Mouse (Mus musculus) forebrain, embryonic 15.5 days (tissue): ENCODE data around the gene Pecam1. TPM values are rescaled to one million over a fixed set of nuclear protein-coding genes. Genes with fewer than 3 reads are reported as not detected.
"Not testable (repeated sequence)": the region's sequence is repeated elsewhere in the genome, so short reads cannot be mapped to it uniquely, and the experiment has no call there.

Experiments
- ATAC-seq: fragments of 200-750 bp; cut with Nextera tagmentation; replicated peaks from 2 replicates; pipeline ENCODE4 v1.8.0; 2017; ENCODE audit warnings: mild to moderate bottlenecking, moderate TSS enrichment, moderate library complexity
- H3K27ac ChIP-seq: fragments of 300-500 bp; sonication (generic); replicated peaks from 2 replicates; pipeline ENCODE4 v1.5.1; 2015; ENCODE audit warnings: mild to moderate bottlenecking, inconsistent platforms
- H3K27me3 ChIP-seq: fragments of 300-500 bp; sonication (generic); 2 replicates; pipeline ENCODE4 v1.6.1; 2015; ENCODE audit warnings: inconsistent platforms
- H3K36me3 ChIP-seq: fragments of 300-500 bp; sonication (generic); 2 replicates; pipeline ENCODE4 v1.6.1; 2015; ENCODE audit warnings: mild to moderate bottlenecking, inconsistent platforms
- H3K4me1 ChIP-seq: fragments of 300-500 bp; sonication (generic); 2 replicates; pipeline ENCODE4 v1.6.1; 2015; ENCODE audit warnings: inconsistent platforms
- H3K4me2 ChIP-seq: fragments of 300-500 bp; sonication (generic); replicated peaks from 2 replicates; pipeline ENCODE4 v1.6.1; 2015; ENCODE audit warnings: mild to moderate bottlenecking, inconsistent platforms
- H3K4me3 ChIP-seq: fragments of 300-500 bp; sonication (generic); 2 replicates; pipeline ENCODE4 v1.5.1; 2015; ENCODE audit warnings: mild to moderate bottlenecking, inconsistent platforms
- H3K9ac ChIP-seq: fragments of 300-500 bp; sonication (generic); replicated peaks from 2 replicates; pipeline ENCODE4 v1.6.1; 2015; ENCODE audit warnings: mild to moderate bottlenecking, inconsistent platforms
- H3K9me3 ChIP-seq: fragments of 300-500 bp; sonication (generic); 2 replicates; pipeline ENCODE4 v1.6.1; 2016; ENCODE audit warnings: inconsistent platforms
- WGBS: fragments of 180-500 bp; shearing (Covaris S2); methylation state at CpG from one replicate; pipeline ENCODE4 v1.1.7; 2015; ENCODE audit warnings: mixed read lengths; 5-methylcytosine and 5-hydroxymethylcytosine counted together
- polyA plus RNA-seq: library from polyadenylated mRNA; unstranded; fragments of >200 nt; fragmentation: Nextera tagmentation; extraction: Ambion mirVana; gene quantifications from 2 replicates; pipeline ENCODE4 v1.2.1, GENCODE M21; 2015

Gene Pecam1
- polyA plus RNA-seq, 1 experiment from 2014 or later, result 12.1 TPM

GRCm38 (mm10) chr11:106741826-106742225, 8.6 kb downstream of the Pecam1 start:
- no peak overlapping the region for H3K9ac ChIP-seq
- no peak overlapping the region for H3K27ac ChIP-seq
- H3K36me3 ChIP-seq, result no peaks in the 10 kb centered on the region
- H3K4me1 ChIP-seq, result peaks cover 14% of the 10 kb centered on the region
- H3K4me3 ChIP-seq, result no peak overlapping the region
- ATAC-seq, result no peak
- H3K27me3 ChIP-seq, result no peaks in the 10 kb centered on the region
- H3K9me3 ChIP-seq, result no peaks in the 10 kb centered on the region
- no peak overlapping the region for H3K4me2 ChIP-seq
- WGBS, result 91% methylated on average over 3 of the region's 3 CpGs

GRCm38 (mm10) chr11:106741232-106741631, 9.2 kb downstream of the Pecam1 start:
- no peak overlapping the region for H3K27ac ChIP-seq
- ATAC-seq, result no peak
- H3K4me2 ChIP-seq, result no peak overlapping the region
- no peaks in the 10 kb centered on the region for H3K36me3 ChIP-seq
- no peak overlapping the region for H3K4me3 ChIP-seq
- H3K9me3 ChIP-seq, result no peaks in the 10 kb centered on the region
- peaks cover 18% of the 10 kb centered on the region for H3K4me1 ChIP-seq
- WGBS, result 24% methylated on average over 6 of the region's 6 CpGs
- H3K27me3 ChIP-seq, result no peaks in the 10 kb centered on the region
- no peak overlapping the region for H3K9ac ChIP-seq

- H3K9ac ChIP-seq, H3K27me3 ChIP-seq, H3K9me3 ChIP-seq, H3K27ac ChIP-seq, ATAC-seq, H3K4me3 ChIP-seq, H3K4me2 ChIP-seq, H3K36me3 ChIP-seq: not testable (repeated sequence)
- 89% methylated on average over 8 of the region's 8 CpGs for WGBS
- peaks cover 18% of the 10 kb centered on the region for H3K4me1 ChIP-seq
Measured at GRCm38 (mm10) chr11:106740724-106741123, 9.7 kb downstream of the Pecam1 start.

- ATAC-seq, result no peak
- WGBS, result 91% methylated on average over 2 of the region's 2 CpGs
- Histone ChIP-seq H3K9me3 (no peaks in the 10 kb centered on the region), H3K27me3 (no peaks in the 10 kb centered on the region), H3K27ac (no peak overlapping the region), H3K9ac (no peak overlapping the region), H3K4me3 (no peak overlapping the region), H3K36me3 (no peaks in the 10 kb centered on the region), H3K4me1 (peaks cover 18% of the 10 kb centered on the region), H3K4me2 (no peak overlapping the region)
Measured at GRCm38 (mm10) chr11:106739116-106739515, 11.3 kb downstream of the Pecam1 start.

GRCm38 (mm10) chr11:106737178-106737621, 13.2 kb downstream of the Pecam1 start:
- Histone ChIP-seq H3K9me3 (no peaks in the 10 kb centered on the region), H3K4me1 (peaks cover 18% of the 10 kb centered on the region), H3K27me3 (no peaks in the 10 kb centered on the region), H3K9ac (peak overlapping the region; percentile 29), H3K27ac (peak overlapping the region; percentile 82), H3K4me3 (no peak overlapping the region), H3K36me3 (no peaks in the 10 kb centered on the region), H3K4me2 (peak overlapping the region; percentile 25; the same call in 1 of the 2 replicates)
- WGBS, result 6% methylated on average over 12 of the region's 12 CpGs
- peak; percentile 70 for ATAC-seq

GRCm38 (mm10) chr11:106736614-106737013, 13.8 kb downstream of the Pecam1 start:
- no peak for ATAC-seq
- Histone ChIP-seq H3K9me3 (no peaks in the 10 kb centered on the region), H3K4me3 (no peak overlapping the region), H3K9ac (no peak overlapping the region), H3K4me1 (peaks cover 18% of the 10 kb centered on the region), H3K27ac (peak overlapping the region; percentile 82), H3K36me3 (no peaks in the 10 kb centered on the region), H3K27me3 (no peaks in the 10 kb centered on the region), H3K4me2 (no peak overlapping the region)
- WGBS, result 41% methylated on average over 3 of the region's 3 CpGs

- Histone ChIP-seq H3K27me3 (no peaks in the 10 kb centered on the region), H3K9me3 (no peaks in the 10 kb centered on the region), H3K27ac (no peak overlapping the region), H3K36me3 (no peaks in the 10 kb centered on the region), H3K4me1 (no peaks in the 10 kb centered on the region), H3K4me3 (no peak overlapping the region), H3K4me2 (no peak overlapping the region), H3K9ac (no peak overlapping the region)
- no peak for ATAC-seq
- 87% methylated on average over 4 of the region's 4 CpGs for WGBS
Measured at GRCm38 (mm10) chr11:106730714-106731113, 19.7 kb downstream of the Pecam1 start.

- Histone ChIP-seq H3K4me2 (no peak overlapping the region), H3K9me3 (no peaks in the 10 kb centered on the region), H3K4me3 (no peak overlapping the region), H3K9ac (no peak overlapping the region), H3K36me3 (no peaks in the 10 kb centered on the region), H3K4me1 (no peaks in the 10 kb centered on the region), H3K27ac (no peak overlapping the region), H3K27me3 (no peaks in the 10 kb centered on the region)
- WGBS, result 97% methylated on average over 1 of the region's 1 CpGs
- ATAC-seq, result no peak
Measured at GRCm38 (mm10) chr11:106729656-106730055, 20.8 kb downstream of the Pecam1 start.

GRCm38 (mm10) chr11:106728402-106729366, 21.7 kb downstream of the Pecam1 start:
- no peaks in the 10 kb centered on the region for H3K36me3 ChIP-seq
- H3K9me3 ChIP-seq, result no peaks in the 10 kb centered on the region
- H3K4me3 ChIP-seq, result no peak overlapping the region
- WGBS, result 83% methylated on average over 10 of the region's 10 CpGs
- no peaks in the 10 kb centered on the region for H3K27me3 ChIP-seq
- no peak overlapping the region for H3K4me2 ChIP-seq
- ATAC-seq, result no peak
- H3K9ac ChIP-seq, result no peak overlapping the region
- H3K4me1 ChIP-seq, result no peaks in the 10 kb centered on the region
- no peak overlapping the region for H3K27ac ChIP-seq

- no peaks in the 10 kb centered on the region for H3K4me1 ChIP-seq
- no peaks in the 10 kb centered on the region for H3K36me3 ChIP-seq
- no peak overlapping the region for H3K4me3 ChIP-seq
- H3K4me2 ChIP-seq, result no peak overlapping the region
- no peak for ATAC-seq
- WGBS, result 28% methylated on average over 5 of the region's 5 CpGs
- no peaks in the 10 kb centered on the region for H3K9me3 ChIP-seq
- H3K27me3 ChIP-seq, result no peaks in the 10 kb centered on the region
- no peak overlapping the region for H3K9ac ChIP-seq
- H3K27ac ChIP-seq, result no peak overlapping the region
Measured at GRCm38 (mm10) chr11:106727967-106728366, 22.5 kb downstream of the Pecam1 start.

GRCm38 (mm10) chr11:106724916-106725235, 25.6 kb downstream of the Pecam1 start:
- not testable (repeated sequence) for H3K4me2 ChIP-seq, H3K27ac ChIP-seq, H3K4me3 ChIP-seq, H3K9ac ChIP-seq, H3K9me3 ChIP-seq, H3K27me3 ChIP-seq, ATAC-seq, H3K36me3 ChIP-seq, H3K4me1 ChIP-seq
- WGBS, result 97% methylated on average over 9 of the region's 9 CpGs

- H3K9ac ChIP-seq, result no peak overlapping the region
- H3K36me3 ChIP-seq, result no peaks in the 10 kb centered on the region
- 91% methylated on average over 10 of the region's 10 CpGs for WGBS
- no peaks in the 10 kb centered on the region for H3K4me1 ChIP-seq
- H3K9me3 ChIP-seq, result no peaks in the 10 kb centered on the region
- no peaks in the 10 kb centered on the region for H3K27me3 ChIP-seq
- no peak overlapping the region for H3K4me3 ChIP-seq
- ATAC-seq, result no peak
- H3K4me2 ChIP-seq, result no peak overlapping the region
- H3K27ac ChIP-seq, result no peak overlapping the region
Measured at GRCm38 (mm10) chr11:106724176-106724915, 26.1 kb downstream of the Pecam1 start.
